Mouse (Mus musculus) kidney, postnatal 14 days (tissue): ENCODE results near the gene Cdc37.

Experiments used
- DNase-seq: peaks from one replicate; pipeline ENCODE4 v3.0.0; 2022; ENCODE audit warnings: mixed read lengths

The Cdc37 gene

GRCm38 (mm10) chr9:21135329-21135890, 14.4 kb downstream of the Cdc37 start:
- no peak for DNase-seq

- DNase-seq, result peak; percentile 49
Measured at GRCm38 (mm10) chr9:21134595-21135328, 15.0 kb downstream of the Cdc37 start.

GRCm38 (mm10) chr9:21133064-21133707, 16.6 kb downstream of the Cdc37 start:
- no peak for DNase-seq

GRCm38 (mm10) chr9:21132102-21132775, 17.5 kb downstream of the Cdc37 start:
- peak; percentile 39 for DNase-seq

GRCm38 (mm10) chr9:21131059-21131956, 18.5 kb downstream of the Cdc37 start, which contains the start of gene Tyk2:
TSS of gene Tyk2 (minus strand) at chr9:21131243.
- DNase-seq, result peak; percentile 95

GRCm38 (mm10) chr9:21126259-21126627, 23.5 kb downstream of the Cdc37 start:
- no peak for DNase-seq

GRCm38 (mm10) chr9:21125502-21126258, 24.1 kb downstream of the Cdc37 start:
- DNase-seq, result no peak

GRCm38 (mm10) chr9:21124837-21125236, 24.9 kb downstream of the Cdc37 start:
- no peak for DNase-seq

GRCm38 (mm10) chr9:21121483-21121882, 28.3 kb downstream of the Cdc37 start:
- DNase-seq, result peak; percentile 38

- DNase-seq, result no peak
Measured at GRCm38 (mm10) chr9:21117073-21117472, 32.7 kb downstream of the Cdc37 start.

GRCm38 (mm10) chr9:21115105-21115504, 34.7 kb downstream of the Cdc37 start:
- no peak for DNase-seq

GRCm38 (mm10) chr9:21114190-21114589, 35.6 kb downstream of the Cdc37 start:
- no peak for DNase-seq

- no peak for DNase-seq
Measured at GRCm38 (mm10) chr9:21113751-21114150, 36.0 kb downstream of the Cdc37 start.

- no peak for DNase-seq
Measured at GRCm38 (mm10) chr9:21107607-21108237, 42.1 kb downstream of the Cdc37 start.

GRCm38 (mm10) chr9:21105760-21106564, 43.8 kb downstream of the Cdc37 start:
- no peak for DNase-seq

- DNase-seq, result no peak
Measured at GRCm38 (mm10) chr9:21104814-21105213, 45.0 kb downstream of the Cdc37 start.

- peak; percentile 15 for DNase-seq
Measured at GRCm38 (mm10) chr9:21102076-21102475, 47.7 kb downstream of the Cdc37 start.

- DNase-seq, result no peak
Measured at GRCm38 (mm10) chr9:21100447-21101161, 49.2 kb downstream of the Cdc37 start.

- no peak for DNase-seq
Measured at GRCm38 (mm10) chr9:21097793-21098192, 52.0 kb downstream of the Cdc37 start.

- DNase-seq, result no peak
Measured at GRCm38 (mm10) chr9:21095958-21096357, 53.8 kb downstream of the Cdc37 start.
